Mouse (Mus musculus) testis, adult 2 months (tissue): ENCODE data around the gene Slc22a20. TPM values are rescaled to one million over a fixed set of nuclear protein-coding genes. Genes with fewer than 3 reads are reported as not detected.

ENCODE experiments used
- H3K27ac ChIP-seq: fragments of 200-500 bp; 2 replicates; pipeline ENCODE4 v1.5.1; 2012; ENCODE audit warnings: low read depth, low read length; ENCODE audit not compliant: control insufficient read depth, insufficient read depth
- H3K27me3 ChIP-seq: fragments of 200-500 bp; 2 replicates; pipeline ENCODE4 v1.6.1; 2012; ENCODE audit warnings: mild to moderate bottlenecking, low read length, moderate library complexity; ENCODE audit not compliant: control insufficient read depth, insufficient read depth
- H3K36me3 ChIP-seq: fragments of 200-500 bp; 2 replicates; pipeline ENCODE4 v1.6.1; 2012; ENCODE audit warnings: mild to moderate bottlenecking, low read length; ENCODE audit not compliant: control insufficient read depth, insufficient read depth
- H3K4me1 ChIP-seq: fragments of 200-500 bp; 2 replicates; pipeline ENCODE4 v1.6.1; 2012; ENCODE audit warnings: low read length; ENCODE audit not compliant: control insufficient read depth, insufficient read depth
- H3K4me3 ChIP-seq: fragments of 200-500 bp; 2 replicates; pipeline ENCODE4 v1.5.1; 2012; ENCODE audit warnings: low read depth, mild to moderate bottlenecking, low read length, moderate library complexity, mixed read lengths; ENCODE audit not compliant: control insufficient read depth
- CTCF ChIP-seq: fragments of 200-500 bp; IDR thresholded peaks from 2 replicates; pipeline ENCODE4 v1.5.1; 2012; ENCODE audit warnings: low read depth, mild to moderate bottlenecking, inconsistent platforms, low read length, moderate library complexity; ENCODE audit not compliant: control insufficient read depth, insufficient read depth, insufficient replicate concordance
- POLR2A ChIP-seq: fragments of 200-500 bp; IDR thresholded peaks from 2 replicates; pipeline ENCODE4 v1.6.1; 2012; ENCODE audit warnings: low read depth, mild to moderate bottlenecking, inconsistent platforms, low read length, moderate library complexity; ENCODE audit not compliant: control insufficient read depth
- polyA plus RNA-seq: library from polyadenylated mRNA; depleted of rRNA; stranded (reverse); fragments of >200 nt; gene quantifications from 2 replicates; pipeline ENCODE4 v1.2.3, GENCODE M21; 2012

Gene Slc22a20
- polyA plus RNA-seq, 1 experiment: 0.06 TPM

GRCm38 (mm10) chr19:5989585-5989984 is 3.6 kb upstream of the Slc22a20 start:
- Histone ChIP-seq H3K27me3 (no peaks in the 10 kb centered on the region), H3K4me1 (peaks cover 10% of the 10 kb centered on the region), H3K4me3 (no peak overlapping the region), H3K36me3 (no peaks in the 10 kb centered on the region), H3K27ac (no peak overlapping the region)
- TF ChIP-seq CTCF: no peak
- TF ChIP-seq POLR2A: no peak

- TF ChIP-seq POLR2A (no peak), CTCF (no peak)
- no peak overlapping the region for H3K4me3 ChIP-seq
- H3K36me3 ChIP-seq: no peaks in the 10 kb centered on the region
- H3K27me3 ChIP-seq: no peaks in the 10 kb centered on the region
- no peak overlapping the region for H3K27ac ChIP-seq
- peaks cover 10% of the 10 kb centered on the region for H3K4me1 ChIP-seq
Observed at GRCm38 (mm10) chr19:5988815-5989452, 3.0 kb upstream of the Slc22a20 start.

GRCm38 (mm10) chr19:5988027-5988814 is 2.3 kb upstream of the Slc22a20 start:
- Histone ChIP-seq H3K27me3 (no peaks in the 10 kb centered on the region), H3K4me1 (peaks cover 10% of the 10 kb centered on the region), H3K27ac (no peak overlapping the region), H3K4me3 (no peak overlapping the region), H3K36me3 (no peaks in the 10 kb centered on the region)
- TF ChIP-seq CTCF (no peak), POLR2A (no peak)

- no peak overlapping the region for H3K27ac ChIP-seq
- no peak overlapping the region for H3K4me3 ChIP-seq
- no peaks in the 10 kb centered on the region for H3K27me3 ChIP-seq
- TF ChIP-seq CTCF (no peak), POLR2A (no peak)
- no peaks in the 10 kb centered on the region for H3K36me3 ChIP-seq
- no peaks in the 10 kb centered on the region for H3K4me1 ChIP-seq
Observed at GRCm38 (mm10) chr19:5980477-5980876, 5.5 kb downstream of the Slc22a20 start.

- H3K27ac ChIP-seq: no peak overlapping the region
- no peaks in the 10 kb centered on the region for H3K36me3 ChIP-seq
- no peak for TF ChIP-seq POLR2A
- no peak for TF ChIP-seq CTCF
- H3K27me3 ChIP-seq: no peaks in the 10 kb centered on the region
- H3K4me1 ChIP-seq: no peaks in the 10 kb centered on the region
- H3K4me3 ChIP-seq: no peak overlapping the region
Observed at GRCm38 (mm10) chr19:5977717-5978116, 8.2 kb downstream of the Slc22a20 start.

- Histone ChIP-seq H3K27me3 (no peaks in the 10 kb centered on the region), H3K4me3 (no peak overlapping the region), H3K4me1 (no peaks in the 10 kb centered on the region), H3K27ac (no peak overlapping the region), H3K36me3 (no peaks in the 10 kb centered on the region)
- TF ChIP-seq POLR2A: no peak
- no peak for TF ChIP-seq CTCF
Observed at GRCm38 (mm10) chr19:5975676-5976075, 10.3 kb downstream of the Slc22a20 start.

- Histone ChIP-seq H3K27ac (no peak overlapping the region), H3K27me3 (no peaks in the 10 kb centered on the region), H3K4me1 (no peaks in the 10 kb centered on the region), H3K4me3 (no peak overlapping the region), H3K36me3 (no peaks in the 10 kb centered on the region)
- TF ChIP-seq POLR2A (no peak), CTCF (no peak)
Observed at GRCm38 (mm10) chr19:5975112-5975511, 10.8 kb downstream of the Slc22a20 start.
